Mouse (Mus musculus) gastrocnemius, postnatal 36 days (tissue): ENCODE data around the gene Pir. TPM values are rescaled to one million over a fixed set of nuclear protein-coding genes. Genes with fewer than 3 reads are reported as not detected.

Experiments
- DNase-seq, 2 experiments: peaks; one replicate each; pipeline ENCODE4 v3.0.0; 2022
- intact Hi-C: fragments of 180-260 bp; cut with DNase I; formaldehyde crosslinking; loops from one replicate; pipeline ENCODE4 v1.15.1; 2025
- total RNA-seq, 2 experiments: library from RNA; stranded (reverse); gene quantifications; 2 replicates each; pipeline ENCODE4 v1.2.3; 2021

Gene Pir
- total RNA-seq, 2 experiments from 2014 or later = 3.2 to 3.6 TPM

- intact Hi-C loops = no loop called here
- no peak for DNase-seq
These were observed 61.2 kb downstream of the Pir start for GRCm38 (mm10) chrX:164330351-164330750.

- DNase-seq = no peak
These were observed 61.6 kb downstream of the Pir start for GRCm38 (mm10) chrX:164330766-164331165.

GRCm38 (mm10) chrX:164338591-164338990 is 69.4 kb downstream of the Pir start:
- DNase-seq = no peak
- intact Hi-C loops = no loop called here

More at GRCm38 (mm10) chrX:164330766-164331165, 61.6 kb downstream of the Pir start:
- intact Hi-C loops = no loop called here

- no peak for DNase-seq
- intact Hi-C loops = no loop called here
These were observed 76.3 kb downstream of the Pir start for GRCm38 (mm10) chrX:164345359-164345938.

- DNase-seq = no peak
- intact Hi-C loops = no loop called here
These were observed 79.8 kb downstream of the Pir start for GRCm38 (mm10) chrX:164348937-164349336.

GRCm38 (mm10) chrX:164365153-164365865 is 96.1 kb downstream of the Pir start:
- DNase-seq = no peak
- intact Hi-C loops = no loop called here

- intact Hi-C loops = no loop called here
- no peak for DNase-seq
These were observed 101.4 kb downstream of the Pir start for GRCm38 (mm10) chrX:164370576-164370975.

GRCm38 (mm10) chrX:164373081-164373480 is 103.9 kb downstream of the Pir start, which contains the start of gene Vegfd:
TSS of gene Vegfd (plus strand) at chrX:164373378.
- intact Hi-C loops = no loop called here

GRCm38 (mm10) chrX:164374586-164374985 is 105.4 kb downstream of the Pir start:
- intact Hi-C loops = no loop called here
- DNase-seq = no peak

More at GRCm38 (mm10) chrX:164373081-164373480, 103.9 kb downstream of the Pir start, which contains the start of gene Vegfd:
- DNase-seq = peak in 1 of 2 experiments; percentile 34

GRCm38 (mm10) chrX:164379721-164380120 is 110.5 kb downstream of the Pir start:
- DNase-seq = no peak

GRCm38 (mm10) chrX:164381618-164382408 is 112.6 kb downstream of the Pir start:
- DNase-seq = peak; percentile 66 to 68
- intact Hi-C loops = no loop called here

More at GRCm38 (mm10) chrX:164379721-164380120, 110.5 kb downstream of the Pir start:
- intact Hi-C loops = no loop called here

GRCm38 (mm10) chrX:164394091-164394490 is 124.9 kb downstream of the Pir start:
- intact Hi-C loops = no loop called here
- DNase-seq = no peak

GRCm38 (mm10) chrX:164398456-164398855 is 129.3 kb downstream of the Pir start:
- intact Hi-C loops = no loop called here

GRCm38 (mm10) chrX:164405080-164405649 is 136.0 kb downstream of the Pir start:
- intact Hi-C loops = no loop called here
- DNase-seq = no peak

More at GRCm38 (mm10) chrX:164398456-164398855, 129.3 kb downstream of the Pir start:
- no peak for DNase-seq

- no peak for DNase-seq
- intact Hi-C loops = no loop called here
These were observed 137.2 kb downstream of the Pir start for GRCm38 (mm10) chrX:164406133-164407022.

GRCm38 (mm10) chrX:164408301-164408927 is 139.2 kb downstream of the Pir start:
- DNase-seq = no peak
- intact Hi-C loops = no loop called here

GRCm38 (mm10) chrX:164410562-164410961 is 141.4 kb downstream of the Pir start:
- DNase-seq = no peak
- intact Hi-C loops = no loop called here

- no peak for DNase-seq
- intact Hi-C loops = no loop called here
These were observed 147.6 kb downstream of the Pir start for GRCm38 (mm10) chrX:164416803-164417202.

GRCm38 (mm10) chrX:164418008-164418407 is 148.8 kb downstream of the Pir start:
- intact Hi-C loops = no loop called here
- no peak for DNase-seq
